Mouse (Mus musculus) lung, embryonic 14.5 days (tissue): ENCODE data around the gene Usp12. TPM values are rescaled to one million over a fixed set of nuclear protein-coding genes. Genes with fewer than 3 reads are reported as not detected.
A peak's percentile ranks its signal among the peaks of the same experiment; 100 is the strongest.

Source experiments
- ATAC-seq: fragments of 200-750 bp; cut with Nextera tagmentation; 2 replicates; pipeline ENCODE4 v1.8.0; 2017; ENCODE audit warnings: mild to moderate bottlenecking, moderate TSS enrichment, moderate library complexity; ENCODE audit not compliant: insufficient read depth
- DNase-seq: peaks from one replicate; pipeline ENCODE4 v3.0.0-alpha.2; 2015
- H3K27ac ChIP-seq: fragments of 300-500 bp; sonication (generic); 2 replicates; pipeline ENCODE4 v1.5.1; 2014; ENCODE audit warnings: low read depth, mild to moderate bottlenecking, moderate library complexity
- H3K27me3 ChIP-seq: fragments of 300-500 bp; sonication (generic); 2 replicates; pipeline ENCODE4 v1.6.1; 2014; ENCODE audit warnings: low read length, control low read depth; ENCODE audit not compliant: insufficient read depth
- H3K36me3 ChIP-seq: fragments of 300-500 bp; sonication (generic); 2 replicates; pipeline ENCODE4 v1.6.1; 2014; ENCODE audit warnings: control low read depth; ENCODE audit not compliant: insufficient read depth
- H3K4me1 ChIP-seq: fragments of 300-500 bp; sonication (generic); 2 replicates; pipeline ENCODE4 v1.6.1; 2014; ENCODE audit warnings: antibody characterized with exemption, control low read depth; ENCODE audit not compliant: insufficient read depth
- H3K4me2 ChIP-seq: fragments of 300-500 bp; sonication (generic); 2 replicates; pipeline ENCODE4 v1.6.1; 2014; ENCODE audit warnings: mild to moderate bottlenecking
- H3K4me3 ChIP-seq: fragments of 300-500 bp; sonication (generic); 2 replicates; pipeline ENCODE4 v1.5.1; 2014; ENCODE audit warnings: low read depth, low read length
- H3K9ac ChIP-seq: fragments of 300-500 bp; sonication (generic); 2 replicates; pipeline ENCODE4 v1.6.1; 2014
- H3K9me3 ChIP-seq: fragments of 300-500 bp; sonication (generic); 2 replicates; pipeline ENCODE4 v1.6.1; 2016; ENCODE audit warnings: low read depth, low read length, control low read depth
- CTCF ChIP-seq: IDR thresholded peaks from 2 replicates; pipeline ENCODE4 v1.5.1; 2016; ENCODE audit warnings: antibody characterized with exemption, low read depth
- WGBS: fragments of 180-500 bp; shearing (Covaris S2); extraction: QIAGEN DNeasy Blood & Tissue Kit; methylation state at CpG from one replicate; pipeline ENCODE4 v1.1.7; 2014; 5-methylcytosine and 5-hydroxymethylcytosine counted together
- polyA plus RNA-seq: library from polyadenylated mRNA; unstranded; fragments of >200 nt; fragmentation: Nextera tagmentation; extraction: Ambion mirVana; gene quantifications from 2 replicates; pipeline ENCODE4 v1.2.1, GENCODE M21; 2014

The Usp12 gene
- polyA plus RNA-seq, 1 experiment from 2014 or later: 13.7 TPM

DNA sequence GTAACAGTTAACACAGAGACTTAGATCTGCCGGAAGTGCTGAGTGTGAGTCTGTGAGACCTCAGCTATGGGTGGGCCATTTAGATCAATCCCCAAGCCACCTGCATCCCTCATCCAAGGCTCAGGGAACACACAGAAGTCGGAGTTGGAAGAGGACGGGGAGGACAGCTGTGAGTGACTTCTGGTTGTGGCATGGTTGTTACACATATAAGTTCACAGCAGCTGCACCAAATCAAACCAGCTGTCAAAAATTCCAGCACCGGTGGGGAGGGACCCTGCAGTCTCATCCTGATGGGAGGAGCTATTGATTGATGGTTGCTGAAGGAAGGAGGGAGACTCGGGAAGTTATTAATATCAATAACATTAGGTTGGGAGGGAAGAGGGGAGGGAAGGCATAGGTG lies 99.3 kb downstream of the Usp12 start:
- H3K9me3 ChIP-seq: no peaks in the 10 kb centered on the region
- peaks cover 14% of the 10 kb centered on the region for H3K4me1 ChIP-seq
- TF ChIP-seq CTCF: no peak
- no peak for ATAC-seq
- DNase-seq: peak; percentile 53
- H3K4me3 ChIP-seq: no peak overlapping the region
- H3K9ac ChIP-seq: no peak overlapping the region
- 36% methylated on average over 5 of the region's 5 CpGs for WGBS
- H3K27ac ChIP-seq: no peak overlapping the region
- H3K27me3 ChIP-seq: no peaks in the 10 kb centered on the region
- H3K36me3 ChIP-seq: no peaks in the 10 kb centered on the region
- H3K4me2 ChIP-seq: no peak overlapping the region

- ATAC-seq: no peak
- DNase-seq: no peak
- no peaks in the 10 kb centered on the region for H3K36me3 ChIP-seq
- no peak overlapping the region for H3K9ac ChIP-seq
- no peak for TF ChIP-seq CTCF
- WGBS: 52% methylated on average over 5 of the region's 5 CpGs
- H3K4me2 ChIP-seq: peak overlapping the region; percentile 12; the same call in 1 of the 2 replicates
- no peaks in the 10 kb centered on the region for H3K9me3 ChIP-seq
- H3K27ac ChIP-seq: peak overlapping the region; percentile 80
- no peaks in the 10 kb centered on the region for H3K27me3 ChIP-seq
- no peak overlapping the region for H3K4me3 ChIP-seq
- peaks cover 14% of the 10 kb centered on the region for H3K4me1 ChIP-seq
Observed at GRCm38 (mm10) chr5:146692976-146693361, 101.8 kb downstream of the Usp12 start.

DNA sequence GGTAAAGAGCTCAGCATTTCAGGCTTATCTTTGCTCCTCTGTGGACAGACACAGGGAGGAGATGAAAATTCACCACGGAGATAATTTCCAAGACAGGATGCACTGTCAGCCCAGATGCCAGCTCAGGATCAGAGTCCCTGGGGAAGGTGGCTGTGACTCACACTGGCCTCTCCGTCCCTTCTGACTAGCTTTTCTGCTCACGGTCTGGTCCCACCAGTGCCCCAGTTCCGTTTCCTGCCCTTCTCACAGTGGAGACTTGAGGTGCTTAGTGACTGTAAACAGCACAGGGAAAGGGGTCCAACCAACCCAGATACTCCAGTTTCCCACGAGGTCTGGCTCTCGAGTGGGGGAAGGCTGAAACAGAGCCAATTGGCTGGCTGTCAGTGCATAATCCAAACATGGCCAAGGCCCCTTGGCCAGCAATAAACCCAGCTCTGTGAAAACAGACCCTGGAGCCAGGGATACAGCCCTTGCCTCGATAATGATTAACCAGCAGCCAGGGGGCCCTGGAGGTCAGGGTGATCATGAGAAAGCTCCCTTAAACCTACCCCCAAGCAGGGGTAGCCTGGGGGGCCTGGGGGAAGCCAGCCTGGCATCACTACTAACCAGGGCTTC lies 102.3 kb downstream of the Usp12 start:
- ATAC-seq (peak; percentile 55), DNase-seq (peak; percentile 68)
- H3K9me3 ChIP-seq: no peaks in the 10 kb centered on the region
- H3K36me3 ChIP-seq: no peaks in the 10 kb centered on the region
- H3K4me3 ChIP-seq: no peak overlapping the region
- 8% methylated on average over 7 of the region's 7 CpGs for WGBS
- H3K9ac ChIP-seq: no peak overlapping the region
- peak overlapping the region; percentile 12; the same call in 1 of the 2 replicates for H3K4me2 ChIP-seq
- H3K27ac ChIP-seq: peak overlapping the region; percentile 80
- peaks cover 14% of the 10 kb centered on the region for H3K4me1 ChIP-seq
- H3K27me3 ChIP-seq: no peaks in the 10 kb centered on the region
- TF ChIP-seq CTCF: 0 out of 2 replicates have a peak, but pooled peaks have one; percentile 4

DNA sequence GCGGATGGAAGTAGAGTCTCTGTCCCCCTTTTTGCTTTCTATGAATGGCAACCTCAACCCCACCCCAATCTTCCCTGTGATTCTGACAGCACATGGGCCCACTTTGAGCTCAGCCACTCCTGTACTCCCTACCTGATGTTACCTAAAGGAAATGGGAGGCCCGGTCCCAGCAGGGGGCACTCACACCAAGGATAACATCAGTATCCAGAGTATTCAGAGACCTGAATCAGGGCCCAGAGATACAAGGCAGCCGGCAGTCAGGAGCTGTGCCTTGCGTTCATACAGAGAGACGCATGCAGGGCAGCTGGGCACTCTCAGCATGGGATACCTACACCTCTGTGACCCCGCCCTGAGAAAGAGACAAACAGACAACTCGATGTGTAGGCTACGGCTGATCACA lies 103.1 kb downstream of the Usp12 start:
- H3K27me3 ChIP-seq: no peaks in the 10 kb centered on the region
- H3K9me3 ChIP-seq: no peaks in the 10 kb centered on the region
- H3K4me3 ChIP-seq: no peak overlapping the region
- no peak overlapping the region for H3K9ac ChIP-seq
- peaks cover 14% of the 10 kb centered on the region for H3K4me1 ChIP-seq
- TF ChIP-seq CTCF: peak; percentile 48
- no peak overlapping the region for H3K4me2 ChIP-seq
- DNase-seq: peak; percentile 52
- no peaks in the 10 kb centered on the region for H3K36me3 ChIP-seq
- 56% methylated on average over 8 of the region's 8 CpGs for WGBS
- H3K27ac ChIP-seq: no peak overlapping the region; the same call in 1 of the 2 replicates
- ATAC-seq: peak; percentile 35; the same call in 1 of the 2 replicates

- TF ChIP-seq CTCF: no peak
- peak; percentile 52; the same call in 1 of the 2 replicates for ATAC-seq
- H3K36me3 ChIP-seq: no peaks in the 10 kb centered on the region
- H3K4me2 ChIP-seq: peak overlapping the region; percentile 44
- no peaks in the 10 kb centered on the region for H3K27me3 ChIP-seq
- H3K4me1 ChIP-seq: peaks cover 10% of the 10 kb centered on the region
- 0 out of 2 replicates have a peak overlapping the region, but pooled peaks have one; percentile 23 for H3K9ac ChIP-seq
- peak; percentile 63 for DNase-seq
- 19% methylated on average over 17 of the region's 17 CpGs for WGBS
- no peak overlapping the region; the same call in 1 of the 2 replicates for H3K4me3 ChIP-seq
- H3K27ac ChIP-seq: no peak overlapping the region
- H3K9me3 ChIP-seq: no peaks in the 10 kb centered on the region
Observed at GRCm38 (mm10) chr5:146687541-146688313, 107.1 kb downstream of the Usp12 start.

DNA sequence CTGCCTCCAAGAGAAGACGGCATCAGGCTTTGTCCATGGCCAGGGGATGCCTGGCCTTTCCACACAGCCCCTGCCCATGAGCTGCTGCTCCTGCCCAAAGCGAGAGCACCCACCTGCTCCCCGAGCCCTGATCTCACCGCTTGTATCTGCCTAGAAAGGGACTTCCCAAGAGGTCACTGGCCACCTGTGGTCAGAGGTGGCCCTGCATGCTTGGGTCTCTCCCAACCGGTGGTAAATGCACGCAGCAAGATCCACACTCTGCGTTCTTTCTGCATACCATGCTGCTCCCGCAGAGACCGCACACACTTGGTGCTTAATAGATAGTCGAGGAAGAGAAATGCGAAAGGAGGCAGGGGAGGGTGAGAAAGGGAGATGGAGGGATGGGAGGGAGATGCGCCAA lies 107.9 kb downstream of the Usp12 start:
- no peak overlapping the region for H3K4me3 ChIP-seq
- H3K9ac ChIP-seq: no peak overlapping the region
- no peaks in the 10 kb centered on the region for H3K27me3 ChIP-seq
- peaks cover 2% of the 10 kb centered on the region for H3K4me1 ChIP-seq
- no peak for DNase-seq
- H3K9me3 ChIP-seq: no peaks in the 10 kb centered on the region
- no peaks in the 10 kb centered on the region for H3K36me3 ChIP-seq
- H3K27ac ChIP-seq: no peak overlapping the region
- 69% methylated on average over 12 of the region's 12 CpGs for WGBS
- no peak overlapping the region for H3K4me2 ChIP-seq
- TF ChIP-seq CTCF: no peak
- ATAC-seq: no peak

Other genes starting within 250 kb of the Usp12 start
- gene Gm3415, start 238.9 kb downstream of the Usp12 start, polyA plus RNA-seq: not detected in 2 replicates
- not detected in 2 replicates for gene Gpr12, start 209.8 kb downstream of the Usp12 start, polyA plus RNA-seq
- 678 and 713 TPM in 2 replicates for gene Rpl21, start 37.9 kb upstream of the Usp12 start, polyA plus RNA-seq
- 18.6 and 20.4 TPM in 2 replicates for gene Rasl11a, start 50.1 kb upstream of the Usp12 start, polyA plus RNA-seq
- 124 and 130 TPM in 2 replicates for gene Gtf3a, start 153.7 kb upstream of the Usp12 start, polyA plus RNA-seq
- 19.8 and 21.8 TPM in 2 replicates for gene Mtif3, start 168.8 kb upstream of the Usp12 start, polyA plus RNA-seq